Mouse (Mus musculus) kidney, adult 8-10 months (tissue): ENCODE measurements around the gene Sf3b3.
"Not testable (repeated sequence)": the region's sequence is repeated elsewhere in the genome, so short reads cannot be mapped to it uniquely, and the experiment has no call there.

Experiments used
- DNase-seq, 2 experiments: peaks; one replicate each; pipeline ENCODE4 v3.0.0; 2022

Gene Sf3b3

DNA sequence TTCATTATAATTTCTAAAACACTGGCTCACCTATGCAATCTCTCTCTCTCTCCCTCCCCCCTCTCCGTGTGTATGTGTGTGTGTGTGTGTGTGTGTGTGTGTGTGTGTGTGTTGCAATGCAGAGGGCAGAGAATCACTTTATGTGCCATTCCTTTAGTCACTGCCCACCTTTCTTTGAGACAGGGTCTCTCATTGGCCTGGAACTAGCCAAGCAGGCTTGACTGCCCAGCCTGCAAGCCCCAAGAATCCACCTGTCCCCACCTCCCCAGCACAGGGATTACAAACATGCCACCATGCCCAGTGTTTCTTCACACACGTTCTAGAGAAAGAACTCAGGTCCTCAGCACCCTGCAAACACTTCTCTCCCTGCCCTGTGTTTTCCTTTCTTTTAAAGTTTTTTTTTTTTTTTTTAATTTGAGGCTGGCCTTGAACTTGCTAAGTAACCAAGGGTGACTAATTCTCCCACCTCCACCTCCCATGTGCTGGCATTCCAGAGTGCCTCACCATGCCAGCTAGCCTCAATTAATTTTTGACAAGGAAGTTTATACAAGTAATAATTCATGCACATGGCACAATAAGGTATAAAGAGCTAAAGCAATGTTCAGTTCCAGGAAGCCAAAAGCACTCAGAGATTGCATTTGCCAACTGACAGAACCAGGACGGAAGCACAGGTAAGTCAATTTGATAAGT is 41.6 kb downstream of the Sf3b3 start:
- no peak for DNase-seq

DNA sequence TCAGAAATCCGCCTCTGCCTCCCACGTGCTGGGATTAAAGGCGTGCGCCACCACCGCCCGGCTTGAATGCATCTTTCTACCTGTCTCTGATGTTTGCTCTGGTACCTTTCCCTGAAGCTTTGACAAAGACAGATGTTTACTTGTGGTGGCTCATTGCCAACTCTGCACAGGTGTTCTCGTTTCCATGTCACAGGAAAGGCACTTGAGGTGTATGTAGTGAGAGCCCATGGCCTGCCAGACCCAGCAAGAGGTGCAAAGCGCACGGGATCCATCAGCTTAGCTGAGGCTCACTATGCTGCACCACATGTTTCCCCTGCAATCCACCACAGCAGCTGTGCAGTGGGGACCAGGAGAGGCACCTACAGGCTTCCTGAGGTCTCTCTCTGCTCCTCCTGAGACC is 42.7 kb downstream of the Sf3b3 start:
- no peak for DNase-seq

DNA sequence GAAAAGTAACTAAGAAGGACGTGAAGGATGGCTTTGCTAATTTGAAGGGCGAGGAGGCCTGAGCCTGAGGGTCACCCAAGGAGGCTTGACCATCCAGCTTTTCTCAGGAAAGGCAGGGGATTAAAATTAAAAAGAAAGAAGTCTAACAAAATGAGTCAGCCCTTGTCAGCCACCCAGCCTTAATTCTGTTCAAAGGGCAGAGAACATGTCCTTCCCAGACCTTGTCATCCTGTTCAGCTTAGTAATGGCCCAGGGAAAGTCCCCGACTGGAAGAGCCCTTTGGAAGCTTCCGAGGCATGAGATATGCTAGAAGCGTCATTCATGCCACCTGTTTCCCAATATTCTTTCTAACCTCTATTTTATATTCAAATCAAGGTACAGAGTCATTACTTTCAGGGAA is 43.6 kb downstream of the Sf3b3 start:
- DNase-seq = peak in 1 of 2 experiments; percentile 58

DNA sequence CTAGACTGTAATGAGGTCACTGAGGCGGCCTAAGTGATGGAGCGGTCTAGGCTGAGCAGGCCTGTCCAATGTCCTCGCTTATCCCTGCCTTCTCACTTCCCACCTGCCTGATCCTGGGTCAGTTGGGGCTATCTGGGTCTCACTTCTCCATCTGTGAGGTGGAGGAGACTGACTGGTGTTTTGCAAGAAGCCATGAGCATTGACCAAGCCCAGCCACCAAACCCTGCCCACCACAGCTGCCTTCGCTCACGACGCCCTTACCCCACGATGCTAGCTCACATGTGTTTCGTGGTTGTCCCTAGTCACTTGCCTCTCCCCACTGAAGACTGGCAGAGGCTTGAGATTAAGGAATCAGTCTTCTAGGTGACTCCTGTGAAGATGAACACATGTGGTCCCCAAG is 49.5 kb downstream of the Sf3b3 start:
- no peak for DNase-seq

DNA sequence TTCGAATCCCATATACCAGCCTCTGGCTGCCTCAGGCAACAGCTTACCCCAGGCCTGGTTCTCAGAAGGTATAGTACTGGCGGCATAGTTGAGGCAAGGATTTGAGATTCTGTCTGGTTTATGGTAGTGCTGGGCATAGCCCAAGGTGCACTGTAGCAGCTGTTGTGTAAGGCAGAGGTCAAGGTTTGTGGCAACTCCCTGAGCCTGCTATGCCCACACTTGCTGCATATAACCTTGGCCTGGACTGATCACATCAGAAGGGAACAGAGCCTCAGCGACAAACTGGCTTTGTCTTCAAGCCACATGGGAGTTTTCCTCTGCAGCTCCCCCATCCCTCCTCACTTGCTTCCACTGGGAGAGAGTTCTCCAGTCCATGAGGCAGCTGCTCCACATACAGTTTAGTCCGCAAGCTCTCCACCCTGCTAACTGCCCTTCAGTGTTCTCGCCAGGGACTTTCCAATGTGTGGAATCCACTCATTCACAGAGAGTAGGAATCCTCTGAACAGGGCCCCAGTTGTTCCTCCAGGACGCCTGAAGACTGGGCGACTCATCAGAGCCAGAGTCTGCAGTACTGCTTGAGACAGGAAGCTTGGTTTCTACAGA is 52.1 kb downstream of the Sf3b3 start:
- DNase-seq = no peak

DNA sequence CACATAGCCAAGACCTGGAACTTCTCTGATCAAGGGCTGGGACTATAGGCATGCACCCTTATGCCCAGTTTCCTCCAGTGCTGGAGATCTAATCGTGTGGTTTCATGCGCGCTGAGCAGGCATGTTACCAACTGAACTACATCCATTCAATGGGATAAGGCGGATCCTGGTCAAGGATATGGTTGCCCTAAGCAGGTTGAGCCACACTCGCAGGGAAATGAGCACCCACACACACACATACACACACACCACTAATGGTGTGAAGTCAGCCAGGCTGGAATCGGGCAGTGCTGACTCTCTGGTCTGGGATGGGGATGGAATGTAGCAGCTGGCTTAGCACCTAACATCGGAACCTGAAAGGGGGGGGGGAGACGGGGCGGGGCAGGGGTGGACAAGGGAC is 52.7 kb downstream of the Sf3b3 start:
- peak in 1 of 2 experiments; percentile 44 for DNase-seq

DNA sequence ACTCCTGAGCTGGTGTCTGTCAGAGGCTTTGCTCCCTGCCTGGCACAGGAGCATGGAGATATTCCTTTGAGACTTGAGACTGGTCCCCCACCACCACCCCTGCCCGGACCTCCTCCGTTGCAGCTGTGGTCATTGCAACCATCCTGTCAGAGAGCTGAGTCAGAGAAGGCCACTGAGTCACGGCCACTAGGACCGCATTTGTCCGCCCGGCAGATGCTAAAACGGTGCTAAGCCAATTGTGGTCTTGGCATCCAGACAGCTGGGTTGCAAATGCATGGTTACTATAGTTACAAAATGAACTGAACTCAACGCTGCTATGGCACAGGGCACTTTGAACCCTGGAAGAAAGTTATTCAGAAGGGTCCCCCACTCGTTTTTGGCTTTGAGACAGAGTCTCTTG is 53.1 kb downstream of the Sf3b3 start:
- DNase-seq = no peak

DNA sequence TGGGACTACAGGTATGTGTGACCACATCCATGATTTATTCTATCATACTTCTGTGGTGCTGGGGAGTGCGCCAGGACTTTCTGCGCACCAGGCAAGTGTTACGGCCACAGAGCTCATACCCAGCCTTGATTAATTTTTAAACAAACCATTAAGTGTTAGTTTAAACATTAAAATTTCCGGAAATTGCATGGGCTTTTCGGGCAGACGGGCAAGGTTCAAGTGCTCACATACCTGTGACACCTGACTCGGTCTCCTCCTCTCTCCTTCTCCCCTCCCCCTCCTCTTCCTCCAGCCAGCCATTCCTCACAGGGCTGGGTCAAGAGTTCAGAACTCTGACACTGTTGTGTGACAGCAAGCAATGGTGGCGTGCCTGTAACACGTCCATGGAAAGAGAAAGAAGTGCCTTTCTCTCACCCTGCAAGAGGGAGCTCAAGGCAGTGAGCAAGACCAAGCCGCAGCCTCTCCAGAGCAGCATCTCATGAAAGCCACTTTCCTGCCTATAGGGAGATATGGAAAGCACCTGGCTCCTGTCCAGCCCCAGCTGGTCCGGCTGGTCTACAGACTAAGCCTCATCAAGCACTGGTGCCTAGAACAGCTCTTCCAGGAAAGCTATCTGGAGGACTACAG is 53.9 kb downstream of the Sf3b3 start:
- DNase-seq = peak; percentile 89 to 96

DNA sequence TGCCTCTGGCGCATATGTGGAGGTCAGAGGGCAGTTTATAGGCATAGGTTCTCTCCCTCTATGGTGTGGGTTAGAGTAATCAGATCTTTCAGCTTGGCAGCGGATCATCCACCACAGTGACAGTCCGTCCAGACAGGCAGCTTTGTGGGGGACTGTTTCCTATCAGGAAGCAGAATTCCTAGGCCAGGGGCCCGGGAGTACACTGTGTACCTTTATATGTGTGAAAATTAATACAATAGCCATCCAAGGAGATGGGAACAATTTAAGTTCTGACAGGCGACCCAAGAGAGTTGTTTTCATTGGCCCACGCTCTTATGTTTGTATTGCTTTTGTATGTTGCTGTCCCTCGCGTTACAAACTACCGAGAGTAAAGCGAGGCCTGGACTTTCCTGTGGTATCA is 55.4 kb downstream of the Sf3b3 start:
- DNase-seq = no peak

DNA sequence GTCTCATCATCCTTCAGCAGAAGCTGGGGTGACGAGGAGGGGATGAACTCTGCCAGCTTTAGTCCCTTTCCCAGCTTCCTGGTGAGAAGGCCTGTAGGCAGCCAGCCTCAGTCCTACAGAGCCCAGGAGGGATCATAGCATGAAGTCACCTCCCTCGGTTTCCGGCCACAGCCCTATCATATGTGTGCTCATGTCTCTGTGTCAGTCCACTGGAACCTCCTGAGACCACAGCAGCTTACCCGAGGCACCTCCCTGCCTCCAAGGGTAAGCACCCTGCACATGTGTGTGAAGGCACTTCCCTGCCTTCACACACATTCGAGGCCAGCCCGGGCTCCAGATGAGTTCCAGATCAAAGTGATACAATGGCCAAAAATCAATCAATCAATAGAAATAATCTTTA is 56.3 kb downstream of the Sf3b3 start:
- DNase-seq = no peak

DNA sequence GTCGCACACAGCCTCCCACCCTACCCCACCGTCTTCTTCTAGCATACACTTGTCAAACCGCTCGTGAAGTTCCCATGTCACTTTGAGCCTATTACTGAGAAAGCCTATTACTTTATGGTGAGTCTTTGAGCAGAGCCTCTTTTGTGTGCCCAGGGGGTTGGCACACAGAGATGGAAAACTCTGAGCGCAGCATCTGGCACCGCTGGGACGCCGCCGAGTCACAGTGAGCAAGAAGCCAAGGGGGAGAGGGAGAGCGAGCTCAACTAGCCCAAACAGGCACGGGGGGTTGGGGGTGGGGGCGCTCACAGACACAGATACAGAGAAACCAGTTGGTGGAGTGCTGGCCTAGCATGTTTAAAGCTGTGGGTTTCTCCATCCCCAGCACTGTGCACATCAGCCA is 57.0 kb downstream of the Sf3b3 start:
- no peak for DNase-seq

DNA sequence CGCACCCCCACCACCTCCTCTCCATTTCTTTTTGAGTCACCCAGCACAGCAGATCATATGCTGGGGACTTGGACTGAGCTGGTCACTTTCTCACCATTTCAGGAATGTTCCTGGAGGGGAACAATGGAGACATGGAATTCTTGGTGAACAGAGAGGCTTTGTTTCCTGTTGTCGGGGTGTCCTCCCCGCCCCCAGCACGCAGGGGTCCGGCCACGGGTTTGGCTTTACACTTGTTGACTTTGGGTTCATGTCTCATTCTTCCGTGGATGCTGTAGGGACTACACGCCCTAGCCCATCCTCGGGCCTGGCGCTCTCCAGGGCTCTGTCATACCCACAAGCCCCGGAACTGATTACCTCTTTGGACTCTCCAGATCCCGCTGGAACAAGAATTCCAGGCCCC is 57.6 kb downstream of the Sf3b3 start:
- no peak for DNase-seq

DNA sequence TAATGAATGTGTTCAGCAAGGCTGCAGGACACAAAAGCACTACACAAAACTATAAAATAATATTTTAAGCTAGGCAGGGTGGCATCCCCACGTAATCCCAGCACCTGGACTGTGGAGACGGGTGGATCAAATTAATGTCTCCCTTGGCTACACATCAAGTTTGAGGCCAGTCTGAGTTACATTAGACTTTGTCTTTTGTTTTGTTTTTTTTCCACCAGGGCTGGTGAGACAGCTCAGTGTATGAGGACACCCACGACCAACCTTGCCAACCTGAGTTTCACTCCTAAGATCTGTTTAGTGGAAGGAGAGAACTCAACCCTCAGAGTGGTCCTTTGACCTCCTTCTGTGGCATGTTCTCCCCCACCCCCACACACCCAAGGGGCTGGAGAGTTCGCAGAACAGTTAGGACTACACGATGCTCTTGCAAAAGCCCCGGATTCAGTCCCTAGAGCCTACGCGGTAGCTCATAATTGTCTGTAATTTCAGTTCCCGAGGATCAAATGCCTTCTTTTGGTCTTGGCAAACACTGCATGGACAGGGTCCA is 59.1 kb downstream of the Sf3b3 start:
- DNase-seq = peak in 1 of 2 experiments; percentile 31

DNA sequence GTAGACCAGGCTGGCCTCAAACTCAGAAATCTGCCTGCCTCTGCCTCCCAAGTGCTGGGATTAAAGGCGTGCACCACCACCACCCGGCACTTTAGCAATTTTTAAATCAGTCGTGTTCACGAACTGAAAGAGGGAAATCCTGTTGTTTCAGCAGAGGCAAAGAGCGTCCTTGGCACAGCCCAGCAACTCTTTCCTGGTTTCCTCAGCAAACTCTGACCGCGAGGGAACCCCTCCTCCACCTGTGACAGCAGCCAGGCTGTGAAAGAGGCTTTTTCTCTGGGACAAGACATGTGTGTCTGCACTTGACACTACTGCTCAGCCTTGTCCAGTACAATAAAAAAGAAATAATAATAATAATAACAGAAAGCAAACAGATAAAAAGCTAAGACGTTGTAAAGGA is 59.7 kb downstream of the Sf3b3 start:
- DNase-seq = peak; percentile 55 to 63

DNA sequence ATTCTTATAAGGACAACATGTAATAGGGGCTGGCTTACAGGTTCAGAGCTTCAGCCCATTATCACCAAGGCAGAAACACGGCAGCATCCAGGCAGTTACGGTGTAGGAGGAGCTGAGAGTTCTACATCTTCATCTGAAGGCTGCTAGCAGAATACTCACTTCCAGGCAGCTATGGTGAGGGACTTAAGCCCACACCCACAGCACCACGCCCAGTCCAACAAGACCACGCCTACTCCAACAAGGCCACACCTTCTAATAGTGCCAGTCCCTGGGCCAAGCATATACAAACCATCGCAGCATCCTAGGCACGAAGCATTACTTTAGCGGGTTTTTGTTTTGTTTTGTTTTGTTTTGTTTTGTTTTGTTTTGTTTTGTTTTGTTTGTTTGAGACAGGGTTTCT is 60.1 kb downstream of the Sf3b3 start:
- DNase-seq = not testable (repeated sequence)

DNA sequence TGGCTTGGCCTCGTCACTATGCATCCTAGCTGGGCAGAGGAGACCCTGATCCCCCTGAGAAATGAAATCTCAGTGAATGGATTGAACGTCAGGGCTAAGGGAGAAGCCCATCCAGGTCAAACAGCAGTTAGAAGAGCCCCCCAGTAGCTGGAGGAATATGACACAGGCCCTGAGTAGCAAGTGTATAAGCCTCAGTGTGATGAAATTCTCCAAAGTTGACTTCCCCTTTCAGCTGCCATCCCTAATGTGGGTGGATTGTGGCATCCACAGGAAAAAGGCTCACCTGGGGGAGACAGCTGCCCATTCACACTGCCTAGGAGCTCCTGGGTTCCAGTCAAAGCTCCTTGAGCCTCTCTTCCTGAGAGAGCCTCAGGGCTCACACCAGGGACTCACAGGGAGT is 61.2 kb downstream of the Sf3b3 start:
- DNase-seq = no peak

DNA sequence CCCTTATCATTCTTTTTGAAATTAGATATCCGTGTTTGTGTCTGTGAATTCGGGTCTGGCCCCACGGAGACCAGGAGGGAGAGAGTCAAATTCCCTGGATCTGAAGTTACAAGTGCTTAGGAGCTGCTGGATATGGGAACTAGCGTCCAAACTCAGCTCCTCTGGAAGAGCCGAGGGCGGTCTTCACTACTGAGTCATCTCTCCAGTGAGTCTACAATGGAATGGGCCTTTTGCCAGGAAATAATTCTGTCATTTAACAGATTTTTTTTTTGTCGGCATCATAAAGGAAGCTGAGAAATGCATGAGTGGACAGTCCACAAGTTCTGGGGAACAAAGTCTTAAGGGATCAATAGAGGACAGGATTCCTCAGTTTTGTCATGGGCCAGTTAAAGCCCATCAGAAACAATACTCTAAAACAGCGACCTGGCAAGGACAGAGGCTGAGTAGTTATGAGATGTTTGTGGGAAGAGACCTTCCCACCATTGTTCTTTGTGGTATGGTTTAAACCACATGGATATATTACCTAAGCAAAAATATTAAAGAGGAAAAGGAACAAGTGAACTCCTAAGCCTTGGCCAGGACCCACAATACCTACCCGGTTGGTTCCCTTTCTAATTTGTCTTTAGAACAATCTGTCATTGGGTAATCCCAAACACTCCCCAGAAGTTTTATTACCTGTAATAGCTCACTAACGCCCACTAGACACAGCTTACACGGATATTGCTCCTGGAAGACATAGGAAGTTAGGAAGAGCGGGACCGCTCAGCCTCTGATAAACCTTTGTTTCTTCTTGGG is 66.5 kb downstream of the Sf3b3 start:
- DNase-seq = no peak

DNA sequence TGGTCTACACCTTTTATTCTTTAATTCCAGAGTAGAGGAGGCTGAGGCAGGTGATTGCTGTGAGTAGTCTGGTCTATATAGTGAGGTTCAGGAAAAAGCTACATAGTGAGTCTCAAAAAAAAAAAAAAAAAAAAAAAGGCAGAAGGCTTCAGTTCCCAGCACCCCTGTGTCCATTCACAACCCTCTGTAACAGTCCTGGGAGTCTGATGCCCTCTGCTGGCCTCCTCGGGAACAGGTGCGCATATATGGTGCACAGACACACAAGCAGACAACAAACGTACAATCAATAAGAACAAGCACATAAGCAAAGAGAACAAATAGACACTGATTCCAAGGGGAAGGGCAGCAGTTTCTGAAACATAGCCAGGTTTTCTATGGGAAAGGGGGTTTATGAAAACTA is 70.3 kb downstream of the Sf3b3 start:
- DNase-seq = no peak

DNA sequence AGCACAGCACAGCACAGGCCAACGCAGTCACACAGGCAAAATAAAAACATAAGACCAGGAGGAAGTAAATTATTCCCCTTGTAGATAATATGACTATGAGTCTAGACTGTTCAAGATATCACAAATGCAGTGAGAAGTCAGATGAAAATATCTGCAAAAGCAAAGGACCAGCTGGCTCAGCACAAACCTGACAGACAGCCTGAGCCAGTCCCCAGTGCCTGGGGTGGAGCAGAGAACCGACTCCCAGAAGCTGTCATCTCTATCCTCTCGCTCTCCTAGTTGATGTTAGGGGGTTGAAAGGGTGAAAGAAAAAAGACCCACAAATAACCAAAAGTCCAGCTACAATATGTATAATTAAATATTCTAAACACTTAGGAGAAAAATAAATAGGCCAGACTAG is 70.9 kb downstream of the Sf3b3 start:
- no peak for DNase-seq

DNA sequence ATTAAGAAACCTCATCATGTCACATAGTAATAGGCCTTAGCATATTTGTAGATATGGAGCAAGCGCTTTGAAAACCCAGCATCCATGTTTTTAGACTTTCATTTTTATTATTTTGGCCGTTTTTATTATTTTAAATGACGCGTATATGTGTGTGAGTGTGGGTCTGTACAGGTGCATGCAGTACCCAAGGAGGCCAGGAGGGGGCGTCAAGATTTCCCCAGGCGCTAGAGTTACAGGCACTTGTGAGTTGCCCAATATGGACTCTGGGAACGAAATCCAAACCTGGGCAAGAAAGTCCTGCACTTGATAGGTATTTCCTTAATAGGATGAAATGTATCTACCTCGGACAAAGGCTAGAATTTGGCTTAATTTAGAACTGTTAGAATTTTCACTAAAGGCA is 71.3 kb downstream of the Sf3b3 start:
- DNase-seq = no peak

DNA sequence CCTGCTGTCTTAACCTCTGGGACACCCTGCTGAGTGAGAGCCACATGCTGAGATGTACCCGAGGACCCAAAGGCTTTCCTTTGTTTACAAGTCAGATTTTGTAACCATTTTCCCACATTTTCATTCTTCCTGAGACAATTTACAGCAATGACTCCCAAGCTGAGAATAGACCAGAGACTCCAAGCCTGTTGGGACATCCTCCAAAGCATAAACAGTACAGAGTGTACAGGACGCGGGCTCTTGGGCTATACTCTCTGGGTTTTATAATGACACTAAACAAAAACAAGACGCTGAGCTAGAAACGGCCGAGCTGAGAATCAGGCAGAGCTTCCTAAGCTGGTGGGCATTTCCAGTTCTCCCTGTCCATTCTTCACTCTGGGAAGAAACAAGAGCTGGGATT is 71.9 kb downstream of the Sf3b3 start:
- DNase-seq = no peak

DNA sequence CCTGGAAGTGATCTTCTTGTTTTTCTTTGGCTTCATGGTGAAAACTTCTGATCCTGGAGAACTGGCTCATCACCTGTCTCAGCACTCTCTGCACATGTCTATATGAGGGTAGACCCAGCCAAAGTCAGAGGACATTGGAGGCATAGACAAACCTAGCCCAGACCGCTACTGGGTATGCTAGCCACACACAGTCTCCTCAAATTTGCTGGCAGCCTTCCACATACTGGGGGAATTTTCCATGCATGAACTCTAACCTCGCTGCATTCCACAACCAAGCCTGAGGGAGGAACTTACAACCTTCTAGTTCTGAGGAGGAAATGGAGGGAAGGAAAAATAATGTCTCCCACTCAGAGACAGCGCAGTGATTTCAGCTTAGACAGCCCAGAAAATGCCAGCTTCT is 72.5 kb downstream of the Sf3b3 start:
- DNase-seq = peak; percentile 90

DNA sequence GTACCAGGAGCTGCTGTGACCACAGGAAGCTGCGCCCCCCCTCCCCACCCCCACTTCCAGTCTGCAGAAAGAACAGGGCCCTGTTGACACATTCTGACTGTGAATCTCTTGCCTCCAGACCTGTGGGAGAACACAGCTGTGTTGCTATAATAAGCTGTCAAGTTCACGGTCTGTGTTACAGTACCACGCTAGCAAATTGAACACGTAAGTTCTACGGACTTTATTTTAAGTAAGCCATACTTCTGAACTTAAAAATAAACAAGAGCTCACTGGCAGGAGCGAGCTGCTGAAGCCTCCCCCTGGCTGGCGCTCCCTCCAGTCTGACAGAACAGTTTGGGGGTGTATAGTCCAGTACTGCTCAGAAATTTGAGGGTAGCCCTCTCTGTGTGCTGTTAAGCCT is 74.1 kb downstream of the Sf3b3 start:
- no peak for DNase-seq

DNA sequence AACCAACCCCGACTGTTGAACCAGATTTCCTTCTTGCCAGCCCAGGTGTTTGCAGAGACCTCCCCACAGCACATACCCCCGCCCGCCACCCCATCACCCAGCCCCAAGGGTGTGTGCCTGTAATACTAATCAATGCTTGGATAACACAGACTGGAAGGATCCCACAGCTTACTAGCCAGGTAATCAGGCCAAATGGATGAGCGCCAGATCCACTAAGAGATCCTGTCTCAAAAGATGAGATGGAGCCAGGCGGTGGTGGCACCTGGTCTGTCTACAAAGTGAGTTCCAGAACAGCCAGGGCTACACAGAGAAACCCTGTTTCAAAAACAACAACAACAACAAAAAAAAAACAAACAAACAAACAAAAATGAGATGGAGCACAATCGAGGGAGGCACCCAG is 79.3 kb downstream of the Sf3b3 start:
- DNase-seq = no peak
